Mouse (Mus musculus) C2C12 (cell line): ENCODE results near the gene Cabcoco1. TPM values are rescaled to one million over a fixed set of nuclear protein-coding genes. Genes with fewer than 3 reads are reported as not detected.

ENCODE experiments used
- H3K27me3 ChIP-seq: one replicate; pipeline ENCODE4 v1.6.1; 2011; ENCODE audit not compliant: control insufficient read depth, insufficient read depth, insufficient read length
- H3K36me3 ChIP-seq: one replicate; pipeline ENCODE4 v1.6.1; 2011; ENCODE audit not compliant: control insufficient read depth, insufficient read depth
- H3K4me3 ChIP-seq: one replicate; pipeline ENCODE4 v1.5.1; 2011; ENCODE audit warnings: mild to moderate bottlenecking, control low read depth; ENCODE audit not compliant: poor library complexity, insufficient read depth, severe bottlenecking
- H3K79me2 ChIP-seq: one replicate; pipeline ENCODE4 v1.6.1; 2011; ENCODE audit not compliant: control insufficient read depth, insufficient read depth
- H3K79me3 ChIP-seq: one replicate; pipeline ENCODE4 v1.6.1; 2011; ENCODE audit warnings: low read depth, control low read depth
- H3ac ChIP-seq: one replicate; pipeline ENCODE3; 2011; ENCODE audit warnings: low read depth; ENCODE audit not compliant: control insufficient read depth, insufficient read length
- CEBPB ChIP-seq: IDR thresholded peaks from one replicate; pipeline ENCODE4 v1.6.1; 2011; ENCODE audit warnings: low read depth, mild to moderate bottlenecking, control low read depth, moderate library complexity
- CTCF ChIP-seq: IDR thresholded peaks from one replicate; pipeline ENCODE4 v1.5.1; 2011; ENCODE audit not compliant: control insufficient read depth, insufficient read depth, insufficient read length
- FOSL1 ChIP-seq: IDR thresholded peaks from one replicate; pipeline ENCODE4 v1.8.0; 2011; ENCODE audit warnings: mild to moderate bottlenecking, low read length; ENCODE audit not compliant: poor library complexity, insufficient read depth, severe bottlenecking
- MAX ChIP-seq: IDR thresholded peaks from one replicate; pipeline ENCODE4 v1.6.1; 2011; ENCODE audit warnings: mild to moderate bottlenecking, control low read depth
- MYOD1 ChIP-seq: IDR thresholded peaks from one replicate; pipeline ENCODE4 v1.6.1; 2011; ENCODE audit warnings: low read depth; ENCODE audit not compliant: control insufficient read depth, insufficient read length
- MYOG ChIP-seq: IDR thresholded peaks from one replicate; pipeline ENCODE4 v1.6.1; 2011; ENCODE audit not compliant: control insufficient read depth, insufficient read length; ENCODE audit errors: extremely low read depth
- USF1 ChIP-seq: IDR thresholded peaks from one replicate; pipeline ENCODE4 v1.6.1; 2011; ENCODE audit warnings: low read depth, mild to moderate bottlenecking, control low read depth, moderate library complexity
- long read RNA-seq, 2 experiments: library from polyadenylated mRNA; unstranded; transcript quantifications; one replicate each; pipeline ENCODE4 v2.0.0; 2019 to 2020
- polyA plus RNA-seq: library from polyadenylated mRNA; unstranded; fragments of >200 nt; fragmentation: generic; extraction: Trizol; gene quantifications from one replicate; pipeline ENCODE4 v1.2.1, GENCODE M21; 2012; ENCODE audit warnings: missing spikeins

Cabcoco1 gene
- not detected for polyA plus RNA-seq
- long read RNA-seq, experiment 1: 0 reads
- long read RNA-seq, experiment 2: 0 reads

- Histone ChIP-seq H3K4me3 (no peak within 1 kb of the TSS), H3K79me3 (no peaks in the 10 kb centered on the region), H3K79me2 (no peaks in the 10 kb centered on the region), H3K36me3 (no peaks in the 10 kb centered on the region), H3ac (no peak within 1 kb of the TSS), H3K27me3 (no peaks in the 10 kb centered on the region)
- TF ChIP-seq FOSL1 (no peak), MYOD1 (no peak), MAX (no peak), USF1 (no peak), CTCF (no peak), MYOG (no peak), CEBPB (no peak)
These were observed at the start of gene Cabcoco1 for GRCm38 (mm10) chr10:68541139-68541942. Gene Cabcoco1 (minus strand): TSS chr10:68541896.

GRCm38 (mm10) chr10:68589530-68590252 lies 48.0 kb upstream of the Cabcoco1 start:
- TF ChIP-seq MYOG (no peak), MYOD1 (no peak), FOSL1 (no peak), USF1 (no peak), MAX (no peak), CTCF (no peak), CEBPB (no peak)
- H3K79me2 ChIP-seq: no peaks in the 10 kb centered on the region
- H3K36me3 ChIP-seq: no peaks in the 10 kb centered on the region
- no peaks in the 10 kb centered on the region for H3K79me3 ChIP-seq
- no peak overlapping the region for H3K4me3 ChIP-seq
- H3ac ChIP-seq: no peak overlapping the region
- H3K27me3 ChIP-seq: no peaks in the 10 kb centered on the region

GRCm38 (mm10) chr10:68587416-68588040 lies 45.8 kb upstream of the Cabcoco1 start:
- TF ChIP-seq CEBPB (no peak), USF1 (no peak), MYOG (no peak), CTCF (no peak), MYOD1 (no peak), FOSL1 (no peak), MAX (no peak)
- H3ac ChIP-seq: no peak overlapping the region
- no peaks in the 10 kb centered on the region for H3K79me3 ChIP-seq
- H3K79me2 ChIP-seq: no peaks in the 10 kb centered on the region
- no peaks in the 10 kb centered on the region for H3K27me3 ChIP-seq
- no peak overlapping the region for H3K4me3 ChIP-seq
- H3K36me3 ChIP-seq: no peaks in the 10 kb centered on the region

- H3K79me3 ChIP-seq: no peaks in the 10 kb centered on the region
- H3K36me3 ChIP-seq: no peaks in the 10 kb centered on the region
- no peak overlapping the region for H3ac ChIP-seq
- TF ChIP-seq FOSL1 (no peak), CTCF (no peak), MYOD1 (no peak), MAX (no peak), MYOG (no peak), USF1 (no peak), CEBPB (no peak)
- no peaks in the 10 kb centered on the region for H3K79me2 ChIP-seq
- H3K27me3 ChIP-seq: no peaks in the 10 kb centered on the region
- no peak overlapping the region for H3K4me3 ChIP-seq
These were observed 35.6 kb upstream of the Cabcoco1 start for GRCm38 (mm10) chr10:68577321-68577720.

GRCm38 (mm10) chr10:68568172-68568571 lies 26.5 kb upstream of the Cabcoco1 start:
- no peaks in the 10 kb centered on the region for H3K79me3 ChIP-seq
- H3K4me3 ChIP-seq: no peak overlapping the region
- no peak for TF ChIP-seq FOSL1
- TF ChIP-seq MYOD1: no peak
- TF ChIP-seq CEBPB: no peak
- no peak for TF ChIP-seq MYOG
- no peak for TF ChIP-seq CTCF
- no peak for TF ChIP-seq MAX
- TF ChIP-seq USF1: no peak
- no peaks in the 10 kb centered on the region for H3K27me3 ChIP-seq
- H3K36me3 ChIP-seq: no peaks in the 10 kb centered on the region
- no peak overlapping the region for H3ac ChIP-seq
- H3K79me2 ChIP-seq: no peaks in the 10 kb centered on the region
